Mouse (Mus musculus): ENCODE results near the gene Lats2. TPM values are rescaled to one million over a fixed set of nuclear protein-coding genes. Genes with fewer than 3 reads are reported as not detected.

The Lats2 gene
- total and polyA plus RNA-seq, 3 experiments: 1.1 to 4.0 (median 1.5) TPM

DNA sequence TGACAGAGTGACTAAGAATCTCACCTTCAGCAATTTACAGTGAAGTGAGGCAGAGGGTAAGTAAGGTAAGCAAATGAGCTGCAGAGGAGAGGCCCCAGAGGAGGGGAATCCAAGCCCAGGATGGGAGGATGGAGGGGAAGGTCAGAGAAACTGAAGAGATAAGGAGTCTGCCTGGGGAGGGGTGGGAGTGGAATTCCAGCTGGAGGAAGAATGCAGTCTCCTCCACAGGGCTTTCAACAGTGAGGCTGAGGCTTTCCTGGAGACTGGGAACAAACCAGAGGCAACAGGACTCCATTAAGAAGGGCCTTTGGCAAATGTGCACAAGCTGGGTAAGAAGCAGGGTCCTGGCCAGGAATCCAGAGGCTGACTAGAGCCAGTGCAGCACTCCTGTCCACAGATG is 21.1 kb downstream of the Lats2 start:
- H3K27ac ChIP-seq (ENCODE audit: insufficient read depth, low read depth): no peak overlapping the region
- DNase-seq (ENCODE audit: extremely low read depth): no peak
- H3K4me2 ChIP-seq (ENCODE audit: insufficient read depth, low read depth, poor library complexity, severe bottlenecking): no peak overlapping the region
- H3K4me1 ChIP-seq (ENCODE audit: control insufficient read depth in 1 of 2, insufficient read depth in 2 of 2): peaks cover 0 to 28% of the 10 kb centered on the region in 2 experiments; a peak in 3 of 4 replicates
- H3K79me2 ChIP-seq (replicated peaks; ENCODE audit: control insufficient read depth, extremely low read depth, insufficient read depth, poor library complexity, severe bottlenecking): no peaks in the 10 kb centered on the region
- no peak overlapping the region for H3K9ac ChIP-seq (ENCODE audit: insufficient read depth, low read depth)
- no peak overlapping the region for H3K4me3 ChIP-seq (replicated peaks in 1 of 3; ENCODE audit: low read depth in 2 of 3, low read length in 2 of 3, poor library complexity in 1 of 3)
- no peaks in the 10 kb centered on the region for H3K9me3 ChIP-seq (replicated peaks; ENCODE audit: low read length)
- H3K27me3 ChIP-seq (replicated peaks): peaks cover 1% of the 10 kb centered on the region
- TF ChIP-seq ZC3H11A (IDR thresholded peaks at IDR 0.05; ENCODE audit: low read depth, low read length): no peak
- TF ChIP-seq EP300 (IDR thresholded peaks at IDR 0.05; ENCODE audit: low read length): no peak
- TF ChIP-seq POLR2A (IDR thresholded peaks at IDR 0.05; ENCODE audit: low read depth, low read length): no peak
- TF ChIP-seq IRF4 (IDR thresholded peaks at IDR 0.05; ENCODE audit: low read depth, low read length): no peak
- TF ChIP-seq UBTF (IDR thresholded peaks at IDR 0.05; ENCODE audit: low read depth, low read length): no peak
- TF ChIP-seq HCFC1 (IDR thresholded peaks at IDR 0.05; ENCODE audit: low read depth, low read length): no peak
- TF ChIP-seq ELF1 (IDR thresholded peaks at IDR 0.05; ENCODE audit: low read depth, low read length): no peak
- TF ChIP-seq KAT2A (IDR thresholded peaks at IDR 0.05; ENCODE audit: insufficient replicate concordance, low read length): no peak
- in situ Hi-C loops (cut with MboI; ENCODE audit: low pct_ligation_motif_present, low pct_unique_long_range_greater_than_20kb, low sequenced_read_pairs) (no loop called here), dilution Hi-C loops (cut with MboI; ENCODE audit: extremely low pct_ligation_motif_present, extremely low pct_unique_long_range_greater_than_20kb, low sequenced_read_pairs) (no loop called here)
- no peaks in the 10 kb centered on the region for H3K36me3 ChIP-seq (replicated peaks in 1 of 2; ENCODE audit: control insufficient read depth in 1 of 2, insufficient read depth in 1 of 2, low read length in 1 of 2)

- Histone ChIP-seq H3K4me1 (ENCODE audit: control insufficient read depth in 1 of 2, insufficient read depth in 2 of 2) (peaks cover 4 to 35% of the 10 kb centered on the region in 2 experiments; a peak in 3 of 4 replicates), H3K9me3 (replicated peaks; ENCODE audit: low read length) (no peaks in the 10 kb centered on the region), H3K4me3 (replicated peaks in 1 of 3; ENCODE audit: low read depth in 2 of 3, low read length in 2 of 3, poor library complexity in 1 of 3) (no peak overlapping the region), H3K4me2 (ENCODE audit: insufficient read depth, low read depth, poor library complexity, severe bottlenecking) (no peak overlapping the region), H3K27ac (ENCODE audit: insufficient read depth, low read depth) (no peak overlapping the region), H3K36me3 (replicated peaks in 1 of 2; ENCODE audit: control insufficient read depth in 1 of 2, insufficient read depth in 1 of 2, low read length in 1 of 2) (no peaks in the 10 kb centered on the region), H3K9ac (ENCODE audit: insufficient read depth, low read depth) (no peak overlapping the region), H3K27me3 (replicated peaks) (peaks cover 1% of the 10 kb centered on the region), H3K79me2 (replicated peaks; ENCODE audit: control insufficient read depth, extremely low read depth, insufficient read depth, poor library complexity, severe bottlenecking) (no peaks in the 10 kb centered on the region)
- in situ Hi-C loops (cut with MboI; ENCODE audit: low pct_ligation_motif_present, low pct_unique_long_range_greater_than_20kb, low sequenced_read_pairs) (no loop called here), dilution Hi-C loops (cut with MboI; ENCODE audit: extremely low pct_ligation_motif_present, extremely low pct_unique_long_range_greater_than_20kb, low sequenced_read_pairs) (no loop called here)
- DNase-seq (ENCODE audit: extremely low read depth): no peak
- no peak for TF ChIP-seq MEF2A (IDR thresholded peaks at IDR 0.05; ENCODE audit: borderline replicate concordance, low read depth, low read length)
- TF ChIP-seq BHLHE40 (IDR thresholded peaks at IDR 0.05; ENCODE audit: low read depth, low read length): no peak
- TF ChIP-seq TCF12 (IDR thresholded peaks at IDR 0.05; ENCODE audit: low read depth, low read length): no peak
- TF ChIP-seq MYC (IDR thresholded peaks at IDR 0.05; ENCODE audit: low read depth, low read length): no peak
- TF ChIP-seq RAD21 (IDR thresholded peaks at IDR 0.05; ENCODE audit: low read depth, low read length): no peak
- TF ChIP-seq USF2 (conservative IDR thresholded peaks at IDR 0.05; ENCODE audit: low read depth, low read length): no peak
- no peak for TF ChIP-seq POLR2AphosphoS2 (IDR thresholded peaks at IDR 0.05; ENCODE audit: low read depth, low read length)
- no peak for TF ChIP-seq KAT2A (IDR thresholded peaks at IDR 0.05; ENCODE audit: insufficient replicate concordance, low read length)
- no peak for TF ChIP-seq JUN (IDR thresholded peaks at IDR 0.05; ENCODE audit: insufficient read depth, low read depth, low read length)
- TF ChIP-seq HCFC1 (IDR thresholded peaks at IDR 0.05; ENCODE audit: low read depth, low read length): no peak
- no peak for TF ChIP-seq ZC3H11A (IDR thresholded peaks at IDR 0.05; ENCODE audit: low read depth, low read length)
- no peak for TF ChIP-seq JUND (conservative IDR thresholded peaks at IDR 0.05; ENCODE audit: low read depth, low read length)
- no peak for TF ChIP-seq CTCF (conservative IDR thresholded peaks at IDR 0.05 in 1 of 2, IDR thresholded peaks at IDR 0.05 in 1 of 2; ENCODE audit: low read depth in 2 of 2, low read length in 2 of 2)
Observed at GRCm38 (mm10) chr14:57736141-57736540, 22.0 kb downstream of the Lats2 start.

Data from CH12.LX (cell line).